Comparison of ENCODE assay signal across 7 mouse cellular contexts in genomic region chr5:139484185-139484814, GRCm38 (mm10). TPM values are rescaled to one million over a fixed set of nuclear protein-coding genes. Genes with fewer than 3 reads are reported as not detected.
DNase-seq lines count a peak whose midpoint lies in the region; ATAC-seq lines count a peak whose summit lies in the region.

Gene Zfand2a (minus strand): TSS chr5:139484549.

- H3K36me3 ChIP-seq in intestine, embryonic 16.5 days (ENCODE audit: control insufficient read depth, insufficient read depth, low read length), result peaks cover 3% of the 10 kb centered on the region
- peaks cover 3% of the 10 kb centered on the region; the same call in 1 of the 2 replicates for H3K36me3 ChIP-seq in midbrain, embryonic 11.5 days (ENCODE audit: control insufficient read depth, insufficient read depth, low read length)

- peak within 1 kb of the TSS; percentile 77 for H3K27ac ChIP-seq in intestine, embryonic 16.5 days (ENCODE audit: low read length)
- peak within 1 kb of the TSS; percentile 63; the same call in 1 of the 2 replicates for H3K27ac ChIP-seq in midbrain, embryonic 11.5 days (ENCODE audit: low read depth, low read length)

- peak within 1 kb of the TSS; percentile 89 for H3K9ac ChIP-seq in intestine, embryonic 16.5 days (ENCODE audit: low read depth, low read length)
- H3K9ac ChIP-seq in midbrain, embryonic 11.5 days (ENCODE audit: low read length), result peak within 1 kb of the TSS; percentile 76

- intact Hi-C loops in left cerebral cortex, postnatal 36 days (cut with DNase I), result no loop called here

- DNase-seq in adrenal gland, adult 8-10 months, result peak; percentile 100
- DNase-seq in embryo, embryonic 9.5 days (ENCODE audit: extremely low spot score), result peak; percentile 99
- peak; percentile 97 to 99 for DNase-seq in gastrocnemius, postnatal 4 days (ENCODE audit: low spot score in 2 of 2)
- DNase-seq in left cerebral cortex, postnatal 36 days (ENCODE audit: low spot score in 2 of 2), result peak; percentile 99 to 100
- DNase-seq in midbrain, embryonic 11.5 days (ENCODE audit: low spot score, missing footprints), result peak; percentile 100
- DNase-seq in skeletal muscle tissue, adult 2 months (ENCODE audit: low read depth, low spot score), result peak; percentile 100

- H3K27me3 ChIP-seq in intestine, embryonic 16.5 days (replicated peaks; ENCODE audit: control insufficient read depth, insufficient read depth, low read length), result no peaks in the 10 kb centered on the region
- H3K27me3 ChIP-seq in midbrain, embryonic 11.5 days (ENCODE audit: control insufficient read depth, insufficient read depth, low read length), result no peaks in the 10 kb centered on the region

- H3K9me3 ChIP-seq in intestine, embryonic 16.5 days (ENCODE audit: control insufficient read depth, low read length), result no peaks in the 10 kb centered on the region
- H3K9me3 ChIP-seq in midbrain, embryonic 11.5 days (ENCODE audit: control insufficient read depth, low read length), result peaks cover 2% of the 10 kb centered on the region; the same call in 1 of the 2 replicates

- ATAC-seq in intestine, embryonic 16.5 days, result peak; percentile 98
- ATAC-seq in midbrain, embryonic 11.5 days (ENCODE audit: low FRiP score), result peak; percentile 98

- peak within 1 kb of the TSS; percentile 90 for H3K4me2 ChIP-seq in intestine, embryonic 16.5 days (ENCODE audit: low read depth, low read length)
- peak within 1 kb of the TSS; percentile 94 for H3K4me2 ChIP-seq in midbrain, embryonic 11.5 days

- WGBS in intestine, embryonic 16.5 days, result under 1% methylated on average over 42 of the region's 42 CpGs
- WGBS in midbrain, embryonic 11.5 days, result under 1% methylated on average over 42 of the region's 42 CpGs

- H3K4me3 ChIP-seq in intestine, embryonic 16.5 days (ENCODE audit: low read length), result peak within 1 kb of the TSS; percentile 98
- H3K4me3 ChIP-seq in midbrain, embryonic 11.5 days (ENCODE audit: low read depth, low read length), result peak within 1 kb of the TSS; percentile 92

- peaks cover 8% of the 10 kb centered on the region for H3K4me1 ChIP-seq in intestine, embryonic 16.5 days (ENCODE audit: control insufficient read depth, insufficient read depth, low read length)
- H3K4me1 ChIP-seq in midbrain, embryonic 11.5 days (ENCODE audit: control insufficient read depth, insufficient read depth, low read length), result peaks cover 8% of the 10 kb centered on the region

RNA-seq across cellular contexts. Expression of gene Zfand2a, which starts in this region (rescaled TPM):
- total RNA-seq in adrenal gland, adult 8-10 months (2022), result 10 to 100 TPM; 35.1 to 37.0 (median 36.2) TPM
- total RNA-seq in gastrocnemius, postnatal 4 days (2021), result 10 to 100 TPM; 13.6 to 13.7 TPM
- polyA plus RNA-seq in intestine, embryonic 16.5 days (2015; fragmentation: Nextera tagmentation; extraction: Ambion mirVana), result 7.1 and 7.2 TPM in 2 replicates
- 10 to 100 TPM; 63.6 to 67.6 TPM for total RNA-seq in left cerebral cortex, postnatal 36 days (2021)
- 4.4 and 6.9 TPM in 2 replicates for polyA plus RNA-seq in midbrain, embryonic 11.5 days (2014; fragmentation: Nextera tagmentation; extraction: Ambion mirVana)

Comparison
In these comparisons a context has a peak if more than half of its experiments do, and no peak if none do; other contexts are left out.
1. Peak in every context shown above with its lines: DNase-seq, ATAC-seq, H3K4me3 ChIP-seq and H3K27ac ChIP-seq.